Mouse (Mus musculus) inflammation-experienced regulatory T-cells, adult 6 months (primary cell): ENCODE data around the gene Gal3st4. TPM values are rescaled to one million over a fixed set of nuclear protein-coding genes. Genes with fewer than 3 reads are reported as not detected.

Experiments used
- ATAC-seq: one replicate; pipeline ENCODE4 v1.8.0; 2017
- polyA plus RNA-seq, 3 experiments: library from polyadenylated mRNA; unstranded; fragments of 100-300 nt; shearing (Covaris generic); gene quantifications; one replicate each; pipeline ENCODE4 v1.2.1; 2017

Gal3st4 gene
- under 1 TPM in 2 of 3 experiments, not detected in 1; 0.55 to 0.61 TPM for polyA plus RNA-seq

DNA sequence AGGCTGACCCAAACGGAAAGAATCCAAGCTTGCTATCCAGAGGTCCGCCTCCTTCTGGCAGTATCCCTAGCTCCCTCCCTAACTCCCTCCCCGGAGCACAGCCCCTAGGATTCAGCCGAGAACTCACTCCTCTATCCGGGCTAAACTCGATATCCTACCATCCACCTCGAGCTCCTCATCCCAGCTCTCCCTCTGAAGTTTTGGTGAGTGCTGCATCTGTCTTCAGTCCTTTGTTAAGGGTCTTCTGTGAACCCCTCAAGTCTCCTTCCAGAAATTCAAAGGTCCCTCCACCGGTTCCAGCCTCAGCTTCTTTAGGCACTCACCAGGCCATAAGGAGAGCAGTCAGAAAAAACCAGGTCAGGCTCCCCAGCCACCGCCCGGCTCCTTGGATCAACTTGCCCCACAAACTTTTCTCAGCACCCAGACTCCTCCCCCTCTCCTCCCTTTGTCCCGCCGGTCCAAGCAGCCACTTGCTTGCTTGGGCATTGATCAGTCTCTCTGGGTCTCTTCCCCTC, at the start of gene Gal3st4:
Gal3st4 (minus strand) TSS at position 432 of the 515 bp plus-strand sequence.
- no peak for ATAC-seq

DNA sequence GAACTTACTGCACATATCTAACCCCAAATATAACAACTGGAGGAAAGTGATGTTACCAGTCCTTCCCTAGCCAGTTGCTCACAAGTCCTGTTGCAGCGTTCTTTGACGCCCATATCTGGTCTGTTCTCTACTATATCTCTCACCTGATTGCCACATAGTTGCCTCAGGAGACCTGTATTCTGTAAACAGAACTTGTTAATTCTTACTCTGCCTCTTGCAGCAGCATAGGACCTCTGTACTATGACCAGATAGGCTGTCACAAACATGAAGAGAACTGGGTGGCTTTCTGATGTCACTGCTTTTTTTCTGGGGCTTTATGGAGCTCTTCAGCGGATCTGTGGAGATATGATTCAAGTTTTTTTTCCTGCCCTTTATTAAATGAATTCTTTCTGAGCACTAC, 40.2 kb upstream of the Gal3st4 start:
- ATAC-seq = no peak

DNA sequence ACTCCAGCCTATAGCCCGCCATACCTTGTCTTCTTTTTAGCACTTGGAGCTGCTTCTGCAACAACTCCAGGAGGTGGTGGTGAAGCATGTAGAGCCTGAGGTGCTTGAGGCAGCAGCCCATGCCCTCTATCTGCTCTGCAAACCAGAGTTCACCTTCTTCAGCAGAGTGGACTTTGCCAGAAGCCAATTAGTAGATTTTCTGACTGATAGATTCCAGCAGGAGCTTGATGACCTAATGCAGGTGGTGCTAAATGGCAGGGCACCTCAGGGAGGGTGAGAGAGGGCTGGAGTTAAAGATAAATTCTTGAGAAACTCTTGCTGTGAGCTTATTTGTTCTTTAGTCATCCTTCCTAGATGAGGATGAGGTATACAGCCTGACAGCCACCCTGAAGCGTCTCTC, 27.0 kb upstream of the Gal3st4 start:
- no peak for ATAC-seq

DNA sequence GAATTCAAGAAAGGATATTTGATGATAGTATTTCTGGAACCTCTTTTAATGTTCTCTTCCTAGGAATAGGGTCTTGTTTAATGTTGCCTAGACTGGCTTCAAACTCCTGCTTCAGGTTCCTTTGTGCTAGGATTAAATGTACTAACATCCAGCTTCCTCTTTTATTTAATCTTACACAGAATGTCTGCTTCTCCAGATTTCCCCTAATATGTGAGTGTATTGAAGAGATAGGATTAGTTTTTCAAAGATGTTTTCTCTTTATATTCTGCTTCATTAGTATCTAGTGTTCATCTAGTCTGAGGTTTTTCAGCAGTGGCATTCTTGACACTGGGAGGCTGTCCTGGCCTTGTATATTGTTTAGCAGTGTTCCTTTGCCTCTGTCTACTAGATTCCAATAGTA, 21.5 kb upstream of the Gal3st4 start:
- no peak for ATAC-seq

DNA sequence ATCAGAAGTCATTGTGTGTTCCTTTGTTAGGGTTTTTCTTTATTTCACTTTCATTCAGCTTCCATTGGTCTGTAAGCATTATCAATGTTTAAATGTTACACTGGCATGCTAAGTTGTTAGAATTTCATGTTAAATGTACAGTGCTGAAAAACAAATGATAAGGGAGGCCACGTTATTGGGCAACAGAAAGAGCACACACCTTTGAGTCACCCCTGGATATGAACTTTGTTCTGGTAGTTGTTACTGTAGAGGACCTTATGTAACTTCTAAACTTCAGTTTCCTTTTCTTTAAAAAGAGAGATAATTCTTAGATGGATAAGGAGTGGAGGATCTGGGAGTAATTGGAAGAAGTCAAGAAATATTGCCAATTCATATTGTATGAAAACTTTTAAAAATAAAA, 19.0 kb upstream of the Gal3st4 start:
- no peak for ATAC-seq

DNA sequence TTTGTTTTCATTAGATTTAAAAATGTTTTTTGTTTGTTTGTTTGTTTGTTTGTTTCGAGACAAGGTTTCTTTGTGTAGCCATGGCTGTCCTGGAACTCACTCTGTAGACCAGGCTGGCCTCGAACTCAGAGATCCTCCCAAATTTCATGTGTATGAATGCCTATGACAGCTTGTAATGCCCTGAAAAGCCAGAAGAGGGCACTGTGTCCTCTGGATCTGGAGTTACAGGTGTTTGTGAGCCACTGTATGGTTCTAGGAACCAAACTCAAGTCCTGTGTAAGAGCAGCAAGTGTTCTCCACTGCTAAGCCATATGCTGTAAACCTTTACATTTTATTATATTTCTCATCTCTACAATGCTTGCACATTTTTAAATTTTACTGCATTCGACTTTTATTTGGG, 15.2 kb upstream of the Gal3st4 start:
- no peak for ATAC-seq

DNA sequence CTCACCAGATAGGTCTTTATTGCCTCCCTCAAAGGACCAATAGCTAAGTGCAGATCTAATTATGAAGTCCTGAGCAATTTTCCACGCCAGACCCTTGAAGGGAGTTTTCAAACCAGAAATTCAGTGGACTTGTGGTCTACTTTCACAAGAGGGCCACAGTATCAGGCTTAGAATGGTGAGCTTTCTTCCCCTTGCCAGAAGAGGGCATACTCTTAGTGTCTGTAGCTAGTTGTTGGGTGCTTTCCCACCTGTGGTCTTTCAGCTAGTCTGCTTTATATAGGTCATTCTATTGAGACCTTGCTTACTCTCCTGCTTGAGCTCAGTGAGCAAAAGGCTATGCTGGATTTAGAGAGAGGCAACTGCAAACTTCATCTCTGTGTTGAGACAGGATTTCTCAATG, 10.9 kb upstream of the Gal3st4 start:
- no peak for ATAC-seq

DNA sequence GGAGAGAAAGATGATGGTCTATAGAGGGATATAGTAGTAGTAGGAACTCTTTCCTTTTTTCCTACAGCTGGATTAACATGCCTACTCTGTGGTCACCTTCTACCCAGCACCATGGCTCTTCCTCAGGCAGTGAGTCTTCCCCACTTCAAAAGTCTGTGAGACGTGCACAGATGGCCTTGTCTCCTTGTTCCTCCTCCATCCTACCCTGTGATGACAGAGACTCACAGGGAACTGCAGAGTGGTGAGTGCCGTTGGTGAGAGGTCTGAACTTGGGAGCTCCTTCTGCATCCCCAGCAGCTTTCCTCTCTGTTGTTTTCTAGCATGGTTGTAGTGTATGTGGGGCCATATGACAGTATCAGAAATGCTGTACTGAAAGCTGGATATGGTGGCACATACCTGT, 9.2 kb upstream of the Gal3st4 start:
- ATAC-seq = no peak

DNA sequence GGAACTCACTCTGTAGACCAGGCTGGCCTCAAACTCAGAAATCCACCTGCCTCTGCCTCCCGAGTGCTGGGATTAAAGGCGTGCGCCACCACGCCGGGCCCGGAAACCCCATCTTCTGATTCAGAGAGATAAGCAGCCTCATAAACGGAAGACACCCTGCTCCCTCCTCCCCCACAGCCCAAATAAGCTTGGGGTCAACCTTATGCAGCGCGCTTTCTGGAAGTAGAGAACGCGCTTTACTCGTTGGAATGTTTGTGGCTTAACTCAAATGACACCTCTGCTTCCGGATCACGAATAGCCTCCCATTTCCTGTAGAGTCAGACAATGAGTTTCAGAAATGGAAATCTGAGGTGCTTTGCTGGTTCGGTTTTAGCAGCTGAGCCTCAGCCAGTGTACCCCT, 8.2 kb upstream of the Gal3st4 start:
- no peak for ATAC-seq

DNA sequence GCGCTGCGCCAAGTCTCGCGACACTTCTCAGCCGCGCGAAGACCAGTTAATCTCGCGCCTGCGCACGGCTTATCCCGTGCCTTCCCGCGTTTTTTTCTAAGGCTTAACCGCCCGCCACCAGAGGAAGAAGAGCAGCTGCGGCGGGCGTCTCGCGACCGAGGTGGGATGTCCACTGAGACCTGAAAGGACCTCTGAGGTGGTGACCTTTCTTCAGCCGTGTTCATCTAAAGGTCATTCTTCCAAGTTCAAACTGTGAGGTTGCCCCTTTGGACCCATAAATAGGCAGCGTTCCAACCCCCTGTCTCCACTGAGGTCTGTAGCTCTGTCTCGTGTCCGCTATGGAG, 7.8 kb upstream of the Gal3st4 start:
- no peak for ATAC-seq

DNA sequence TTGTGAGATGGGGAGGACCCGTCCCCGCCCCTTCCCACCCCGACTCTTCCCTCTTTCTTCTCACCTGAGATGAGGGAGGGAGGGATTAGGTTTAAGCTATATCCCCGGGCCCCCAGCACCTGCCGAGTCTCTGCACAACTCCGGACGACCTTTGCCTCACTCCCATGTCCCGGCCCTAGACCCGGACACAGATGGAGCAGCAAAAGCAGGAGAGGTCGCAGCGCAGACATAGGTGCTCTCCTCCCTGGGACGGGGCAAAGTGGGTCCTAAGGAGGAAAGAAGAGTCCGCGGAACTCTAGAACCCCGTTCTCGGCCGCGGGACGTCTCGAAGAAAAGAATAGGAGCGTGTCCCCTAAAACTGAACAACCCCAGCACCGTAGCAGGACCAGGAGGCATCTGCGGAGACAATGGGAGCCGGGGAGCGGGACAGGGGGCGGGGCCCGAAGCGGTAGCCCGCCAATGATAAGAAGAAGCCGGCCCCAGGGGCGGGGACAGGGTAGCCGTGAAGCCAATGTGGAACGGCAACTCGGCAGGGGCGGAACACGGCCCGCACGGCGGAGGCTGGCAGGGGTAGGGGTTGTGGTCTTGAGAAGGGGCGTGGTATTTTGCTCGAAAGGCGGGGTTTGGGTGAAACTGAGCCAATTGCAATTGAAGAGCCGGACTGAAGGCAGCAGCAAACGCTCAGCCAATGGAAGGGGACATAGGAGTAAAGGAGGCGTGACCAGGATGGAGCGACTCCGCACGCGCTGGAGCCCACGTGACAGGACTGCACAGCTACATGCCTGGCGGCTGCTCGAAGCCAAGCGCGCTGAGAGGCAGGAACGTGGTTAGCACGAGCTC, 7.2 kb upstream of the Gal3st4 start, which contains the start of the genes Gm43720, Gpc2 and Stag3:
Gm43720 (minus strand) TSS at position 374 of the 840 bp plus-strand sequence.
Gpc2 (minus strand) TSS at position 421 of the 840 bp plus-strand sequence.
Stag3 (plus strand) TSS at position 656 of the 840 bp plus-strand sequence.
- ATAC-seq = peak; percentile 92

DNA sequence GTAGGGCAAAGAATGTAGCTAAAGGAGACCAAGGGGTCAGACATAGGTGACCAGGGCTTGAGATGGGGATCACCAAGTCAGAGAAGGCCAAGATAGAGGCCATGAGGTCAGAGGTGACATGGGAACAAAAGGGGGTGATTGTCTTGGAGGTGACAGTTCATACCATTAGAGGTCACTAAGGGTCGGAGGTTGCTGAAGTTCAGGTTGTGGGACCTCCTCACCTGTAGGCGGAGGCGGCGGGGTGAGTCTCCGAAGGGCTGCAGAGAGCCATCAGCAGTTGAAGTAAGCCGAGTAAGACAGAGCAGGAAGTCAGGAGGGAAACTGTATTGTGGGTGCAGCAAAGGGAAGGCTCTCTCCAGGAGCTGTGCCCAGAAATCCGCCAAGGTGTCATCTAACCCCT, 5.4 kb upstream of the Gal3st4 start:
- no peak for ATAC-seq

DNA sequence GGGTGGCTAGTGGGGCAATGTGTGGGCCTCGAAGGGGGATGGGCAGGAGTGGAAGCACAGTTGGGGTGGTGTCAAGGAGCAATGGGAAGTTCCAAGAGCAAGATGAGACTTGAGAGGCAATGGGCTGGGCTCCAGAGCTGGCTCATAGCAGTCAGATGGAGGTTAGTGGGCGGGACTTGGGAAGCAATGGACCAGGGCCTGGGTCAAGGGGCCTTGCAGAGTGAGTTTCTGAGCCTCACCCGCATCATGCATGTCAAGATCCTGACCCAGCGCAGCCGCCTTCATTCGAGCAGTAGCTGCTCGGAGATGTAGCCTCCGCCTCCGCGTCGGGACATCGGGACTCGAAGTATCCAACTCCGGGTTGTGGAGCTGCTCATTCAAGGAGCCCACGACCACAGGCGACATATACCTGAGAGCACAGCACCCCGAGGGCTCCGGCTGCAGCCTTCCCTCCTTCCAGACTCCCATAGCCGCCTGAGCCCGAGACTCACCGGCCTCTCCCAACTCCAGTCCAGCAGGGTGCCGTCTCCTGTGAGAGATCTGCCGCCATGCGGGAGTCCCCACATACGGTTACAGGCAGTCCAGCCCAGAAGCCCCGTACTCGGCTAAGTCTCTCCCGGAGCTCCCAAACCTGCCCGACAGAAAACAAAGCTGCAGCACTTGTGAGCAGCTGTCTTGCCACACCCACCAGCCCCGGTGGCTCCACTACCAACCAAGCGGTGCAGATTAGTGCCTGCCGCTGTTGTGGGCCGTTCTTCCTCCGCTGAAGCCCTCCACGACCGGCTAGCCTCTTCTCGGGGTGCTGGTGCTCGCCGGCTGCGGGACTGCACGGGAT, 2.8 kb upstream of the Gal3st4 start:
- ATAC-seq = no peak

DNA sequence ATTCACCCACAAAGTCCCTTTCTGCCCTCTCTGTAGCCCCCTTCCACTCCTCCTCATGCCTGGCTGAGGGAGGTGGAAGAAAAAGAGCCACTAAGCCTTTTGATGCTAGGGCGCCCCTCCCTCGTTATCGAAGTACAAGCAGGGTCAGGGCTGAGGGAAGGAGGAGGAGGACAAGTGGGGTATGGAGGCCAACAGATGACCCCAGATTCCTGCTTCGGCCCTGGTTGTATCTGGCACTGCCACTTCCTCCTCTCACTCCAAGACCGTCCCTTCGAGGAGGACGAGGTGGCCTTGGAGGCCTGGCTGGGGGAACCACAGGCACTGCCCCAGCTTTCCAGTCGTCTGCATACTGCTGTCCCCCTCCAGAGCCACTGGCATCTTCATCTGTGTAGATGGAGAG, 1.5 kb upstream of the Gal3st4 start:
- no peak for ATAC-seq

DNA sequence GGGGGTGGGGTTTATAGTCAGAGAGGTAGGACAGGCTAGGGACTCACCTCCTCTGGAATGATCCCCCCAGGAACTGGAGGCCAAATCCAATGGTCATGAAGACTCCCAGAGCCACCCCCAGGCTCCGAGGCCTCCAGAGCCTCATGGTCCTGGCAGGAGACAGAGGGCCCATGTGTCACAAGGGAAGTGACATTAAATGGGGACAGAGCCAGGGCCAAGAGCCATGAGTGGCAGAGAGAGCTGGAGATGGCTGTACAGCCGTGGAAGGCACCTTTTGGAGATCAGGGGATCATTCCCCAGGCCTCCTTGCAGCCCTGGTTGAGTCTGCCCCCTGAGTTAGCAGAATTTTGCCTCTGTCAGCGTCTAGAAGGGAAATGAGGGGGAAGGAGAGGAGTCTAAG, 1.4 kb downstream of the Gal3st4 start:
- ATAC-seq = no peak

DNA sequence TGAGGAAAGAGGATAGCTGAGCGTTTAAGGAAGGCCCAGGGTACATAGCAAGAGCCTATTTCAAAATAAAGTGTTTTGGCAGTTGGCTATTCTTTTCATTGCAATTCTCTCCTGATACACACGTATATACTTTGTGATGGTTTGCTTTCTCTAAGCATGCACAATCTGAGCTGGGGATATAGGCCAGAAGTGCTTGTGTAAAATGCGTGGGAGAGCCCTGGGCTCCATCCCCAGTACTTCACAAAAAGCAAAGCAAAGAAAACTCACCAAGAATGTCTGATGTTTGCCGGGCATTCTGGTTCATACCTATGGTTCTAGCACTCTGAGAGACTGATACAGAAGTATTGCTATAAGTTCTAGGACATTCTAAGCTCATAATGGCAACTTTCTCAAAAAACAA, 3.7 kb downstream of the Gal3st4 start:
- no peak for ATAC-seq

DNA sequence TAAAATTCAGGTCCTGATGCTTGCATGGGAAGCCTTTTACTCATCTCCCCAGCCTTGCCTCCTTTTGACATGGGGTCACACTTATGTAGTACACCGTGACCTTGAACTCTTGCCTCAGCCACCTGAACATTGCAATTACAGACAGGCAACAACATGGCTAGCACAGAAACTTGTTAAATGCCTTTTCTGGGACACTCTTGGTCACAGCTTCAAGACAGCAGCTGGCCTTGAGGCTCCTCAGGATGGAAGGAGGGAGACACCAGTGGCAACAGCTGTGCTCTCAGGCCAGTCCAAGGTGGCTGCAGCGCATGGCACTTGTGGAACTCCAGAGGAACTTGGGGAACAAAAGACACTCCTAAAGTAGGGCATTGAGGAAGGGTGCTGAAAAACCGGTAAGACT, 5.5 kb downstream of the Gal3st4 start:
- no peak for ATAC-seq

DNA sequence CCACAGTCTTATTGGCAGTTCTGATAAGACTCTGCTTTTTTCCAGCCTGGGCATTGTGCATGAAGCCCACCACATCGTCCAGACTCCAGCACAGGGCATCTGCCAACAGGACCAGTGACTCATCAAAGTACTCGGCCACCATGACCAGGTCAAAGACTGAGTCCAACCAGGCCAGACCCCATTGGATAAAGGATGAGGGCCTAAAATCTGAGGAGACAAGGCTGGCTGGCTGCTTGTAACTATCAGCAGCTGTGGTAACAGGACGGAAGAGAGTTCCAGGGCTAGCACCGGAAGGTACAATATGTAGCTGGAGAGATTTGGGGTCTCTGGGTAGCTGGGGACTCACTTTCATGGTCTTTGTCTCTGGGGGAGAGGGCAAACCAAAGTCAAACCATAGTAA, 6.9 kb downstream of the Gal3st4 start:
- no peak for ATAC-seq

DNA sequence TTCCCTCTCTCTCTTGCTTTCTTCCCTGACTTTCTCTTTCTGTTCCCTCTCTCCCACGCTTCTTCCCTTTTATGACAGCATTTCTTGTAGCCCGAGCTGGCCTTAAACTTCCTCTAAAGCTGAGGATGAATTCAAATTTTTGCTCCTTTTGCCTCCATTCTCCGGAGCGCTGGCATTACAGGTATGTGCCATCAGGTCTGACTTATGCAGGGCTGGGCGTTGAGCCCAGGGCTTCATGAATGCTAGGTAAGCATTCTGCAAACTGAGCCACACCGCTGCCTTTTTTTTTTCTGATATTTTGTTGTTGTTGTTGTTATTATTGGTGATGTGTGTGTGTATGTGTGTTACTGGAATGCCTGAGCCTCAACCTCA, 8.4 kb downstream of the Gal3st4 start:
- no peak for ATAC-seq

DNA sequence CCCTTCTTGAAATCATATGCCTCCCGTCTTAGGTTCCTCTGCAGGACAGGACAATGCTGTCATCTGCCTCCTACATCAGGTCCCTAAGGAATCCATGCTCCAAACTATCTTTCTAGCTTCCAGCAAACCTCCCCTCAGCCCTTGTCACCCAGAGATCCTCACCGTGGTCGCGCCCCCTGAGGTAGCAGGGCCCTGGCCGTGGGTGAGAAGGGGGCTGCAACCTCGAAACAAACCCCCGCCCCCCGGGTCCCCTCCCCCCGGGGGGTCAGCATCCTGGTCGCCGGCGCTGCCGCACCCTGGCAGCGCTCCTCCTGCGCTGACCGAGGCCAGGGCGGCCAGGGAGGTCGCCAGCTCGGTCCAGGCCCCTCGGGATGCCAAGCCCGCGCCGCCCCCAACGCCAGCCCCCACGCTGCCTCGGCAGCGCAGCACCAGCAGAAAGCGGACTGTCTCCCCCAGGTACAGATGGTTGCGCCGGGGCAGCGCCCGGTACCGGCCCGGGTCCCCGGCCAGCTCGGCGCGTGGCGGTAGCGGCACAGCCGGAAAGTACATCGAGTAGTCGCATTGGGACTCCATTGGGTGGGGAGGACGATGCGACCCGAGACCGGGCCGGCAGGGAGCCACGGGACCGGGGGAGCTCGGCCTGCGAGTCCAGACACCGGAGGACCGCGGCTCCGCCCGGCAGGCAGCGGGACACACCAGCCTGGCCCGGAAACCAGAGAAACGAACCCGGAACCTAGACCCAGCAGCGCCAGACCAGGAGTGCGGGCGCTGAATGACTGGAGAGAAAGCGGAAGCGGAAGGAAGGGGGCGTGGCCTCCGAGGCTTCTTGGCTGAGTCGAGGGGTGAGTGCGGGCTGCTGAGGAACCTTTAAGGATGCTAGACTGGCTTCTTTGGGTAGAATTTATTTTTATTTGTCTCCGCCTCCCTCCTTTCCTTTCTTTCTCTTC, 9.1 kb downstream of the Gal3st4 start, which contains the start of gene BC037034:
BC037034 (minus strand) TSS at position 774 of the 947 bp plus-strand sequence.
- ATAC-seq = peak; percentile 99

DNA sequence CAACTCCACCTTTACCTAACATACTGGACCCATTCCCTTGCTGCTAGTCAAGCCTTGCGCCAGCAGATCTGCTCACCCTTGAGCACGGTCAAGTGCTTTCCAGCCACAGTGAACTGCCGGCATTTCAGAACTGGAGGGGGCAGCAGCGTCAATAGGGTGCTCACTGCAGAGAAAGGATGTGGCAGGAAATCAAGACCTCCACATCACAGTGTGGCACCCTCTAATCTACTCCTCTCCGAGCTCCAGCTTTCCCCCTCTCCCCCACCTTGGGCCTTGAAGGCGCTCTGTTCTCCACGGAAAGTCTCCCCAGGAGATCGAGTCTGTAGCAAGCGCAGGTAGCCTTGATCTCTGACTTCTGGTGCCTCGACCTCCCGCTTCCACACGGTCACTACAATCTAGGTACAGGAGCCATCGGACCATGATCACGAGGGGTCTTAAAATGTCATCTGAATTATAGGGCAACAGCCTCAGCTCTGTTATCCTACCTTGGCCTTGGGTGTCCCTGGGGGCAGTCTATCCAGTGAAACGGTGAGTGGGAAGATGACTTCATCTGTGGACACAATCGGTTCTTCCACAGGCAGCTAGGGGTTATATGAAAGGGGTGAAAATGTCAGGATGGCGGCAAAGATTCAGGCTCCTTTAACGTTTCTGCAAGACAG, 9.9 kb downstream of the Gal3st4 start:
- ATAC-seq = no peak

DNA sequence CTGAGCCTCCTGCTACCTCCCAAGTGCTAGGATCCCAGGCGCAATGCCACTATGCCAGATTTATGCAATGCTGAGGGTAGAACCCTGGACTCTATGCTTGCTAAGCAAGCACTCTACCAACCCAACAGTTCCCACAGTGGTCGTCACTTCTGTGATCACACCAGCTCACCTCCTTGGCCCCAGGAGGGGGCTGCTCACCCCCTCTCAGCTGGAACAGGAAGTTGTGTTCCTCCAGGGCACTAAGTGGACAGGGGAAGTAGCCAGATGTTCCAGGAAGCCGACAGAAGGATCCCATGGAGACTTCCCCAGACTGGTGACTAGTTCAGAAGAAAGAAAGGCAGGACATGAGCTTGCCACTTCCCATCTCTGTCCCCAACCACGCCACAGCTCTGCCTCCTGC, 10.6 kb downstream of the Gal3st4 start:
- ATAC-seq = no peak
